Mouse (Mus musculus): ENCODE measurements around the gene Emp3.

DNA sequence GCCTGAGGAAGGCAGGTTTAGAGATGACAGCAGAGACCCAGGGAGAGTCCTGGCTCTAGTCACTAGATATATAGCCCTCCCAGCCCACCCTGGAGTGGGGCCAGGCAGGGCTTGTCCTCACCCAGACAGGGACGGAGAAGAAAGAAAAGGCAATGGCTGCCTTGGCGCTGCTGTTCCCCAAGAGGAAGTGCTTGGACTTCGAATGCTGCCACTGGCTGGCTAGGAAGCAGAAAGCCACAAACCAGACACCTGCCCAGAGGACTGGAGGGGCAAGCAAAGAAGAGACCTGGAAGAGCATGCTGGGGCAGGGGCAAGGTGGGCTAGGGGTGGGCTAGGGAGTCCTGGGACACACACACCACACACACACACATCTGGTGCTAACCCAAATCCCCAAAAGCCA is 34.0 kb downstream of the Emp3 start:
- TF ChIP-seq POLR2A (IDR thresholded peaks at IDR 0.05; ENCODE audit: borderline replicate concordance, control insufficient read depth, low read depth, low read length), result no peak
- TF ChIP-seq CTCF (IDR thresholded peaks at IDR 0.05; ENCODE audit: control insufficient read depth, insufficient read depth, low read length), result no peak
